Comparison of ENCODE assay signal across 8 mouse cellular contexts in the genomic region with DNA sequence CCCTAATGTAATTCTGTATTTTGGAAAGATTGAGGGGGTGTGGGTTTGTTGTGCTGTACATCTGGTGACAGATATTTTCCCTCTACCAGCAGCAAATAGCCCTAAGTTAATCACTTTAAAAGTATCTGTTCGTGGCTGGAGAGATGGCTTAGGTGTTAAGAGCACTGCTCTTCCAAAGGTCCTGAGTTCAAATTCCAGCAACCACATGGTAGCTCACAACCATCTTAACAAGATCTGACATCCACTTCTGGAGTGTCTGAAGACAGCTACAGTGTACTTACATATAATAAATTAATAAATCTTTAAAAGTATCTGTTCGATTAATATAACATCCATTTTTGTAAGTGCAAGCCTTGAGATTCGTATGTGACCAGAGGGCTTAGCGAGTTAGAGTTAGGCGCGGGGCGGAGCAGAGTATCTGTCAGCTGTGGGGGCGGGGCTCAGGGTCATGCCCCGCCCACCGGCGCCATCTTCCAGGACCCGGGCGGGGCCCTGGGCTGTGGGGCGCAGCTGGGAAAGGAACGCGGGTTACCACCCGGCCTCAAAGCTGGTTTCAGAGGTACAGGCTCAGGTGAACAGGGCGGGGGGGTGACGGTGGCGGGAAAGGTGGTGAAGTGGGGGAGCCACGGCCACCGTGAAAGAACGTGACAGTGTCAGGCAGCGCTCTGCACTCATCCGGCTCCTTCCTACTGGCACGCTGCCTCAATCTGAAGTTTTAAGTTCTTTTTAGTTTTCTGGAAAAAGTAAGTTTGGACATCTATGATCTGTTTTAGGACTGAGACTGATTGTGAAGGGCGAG. TPM values are rescaled to one million over a fixed set of nuclear protein-coding genes. Genes with fewer than 3 reads are reported as not detected.
DNase-seq lines count a peak whose midpoint lies in the region; ATAC-seq lines count a peak whose summit lies in the region.

A gene (plus strand): TSS at position 440 of the 799 bp plus-strand sequence.

- DNase-seq in T-cell, adult 2 months (ENCODE audit: low spot score), result peak; percentile 85
- DNase-seq in cerebellum, postnatal 36 days, result peak; percentile 77 to 85
- DNase-seq in gastrocnemius, adult 18-20 months (ENCODE audit: low spot score), result peak; percentile 82
- DNase-seq in left cerebral cortex, adult 18-20 months (ENCODE audit: low spot score in 2 of 2), result peak; percentile 71 to 84
- DNase-seq in right cerebral cortex, adult 18-20 months, result peak; percentile 78
- DNase-seq in urinary bladder, postnatal 10 days (ENCODE audit: low spot score), result peak; percentile 30

- H3K4me1 ChIP-seq in hindbrain, embryonic 16.5 days (ENCODE audit: control insufficient read depth, insufficient read depth, low read depth, low read length), result peaks cover 8% of the 10 kb centered on the region

- peak; percentile 94 for ATAC-seq in hindbrain, embryonic 16.5 days

- no peaks in the 10 kb centered on the region for H3K9me3 ChIP-seq in hindbrain, embryonic 16.5 days (ENCODE audit: control insufficient read depth, low read length)

- H3K79me2 ChIP-seq in macrophage (ENCODE audit: inconsistent target), result peaks cover 44% of the 10 kb centered on the region

- H3K36me3 ChIP-seq in hindbrain, embryonic 16.5 days (ENCODE audit: control insufficient read depth, insufficient read depth, low read length), result peaks cover 21% of the 10 kb centered on the region; the same call in 1 of the 2 replicates
- H3K36me3 ChIP-seq in macrophage (ENCODE audit: inconsistent target), result peaks cover 24% of the 10 kb centered on the region

- peak within 1 kb of the TSS; percentile 61 for H3K4me3 ChIP-seq in hindbrain, embryonic 16.5 days (ENCODE audit: low read length)
- peak within 1 kb of the TSS; percentile 96 for H3K4me3 ChIP-seq in macrophage (ENCODE audit: inconsistent target)

- 3% methylated on average over 27 of the region's 27 CpGs for WGBS in hindbrain, embryonic 16.5 days
- 2% methylated on average over 26 of the region's 27 CpGs for WGBS in macrophage (ENCODE audit: missing documents)

- H3K4me2 ChIP-seq in hindbrain, embryonic 16.5 days (ENCODE audit: low read length), result peak within 1 kb of the TSS; percentile 82

- H3K9ac ChIP-seq in hindbrain, embryonic 16.5 days (ENCODE audit: low read depth, low read length), result peak within 1 kb of the TSS; percentile 73

- peak within 1 kb of the TSS; percentile 74 for H3K27ac ChIP-seq in hindbrain, embryonic 16.5 days (ENCODE audit: low read depth, low read length)
- H3K27ac ChIP-seq in macrophage, result peak within 1 kb of the TSS; percentile 82

- no peaks in the 10 kb centered on the region for H3K27me3 ChIP-seq in hindbrain, embryonic 16.5 days (replicated peaks; ENCODE audit: control insufficient read depth, insufficient read depth, low read length)

RNA-seq across cellular contexts. Expression of the gene that starts here (rescaled TPM):
- total RNA-seq in gastrocnemius, adult 18-20 months (2021), result 10 to 100 TPM; 18.0 to 22.4 TPM
- polyA plus RNA-seq in hindbrain, embryonic 16.5 days (2015; fragmentation: Nextera tagmentation; extraction: Ambion mirVana), result 72.2 and 72.6 TPM in 2 replicates
- total RNA-seq in left cerebral cortex, adult 18-20 months (2021), result 10 to 100 TPM; 41.4 to 42.9 TPM
- 10 to 100 TPM; 12.0 to 87.7 (median 38.8) TPM for total RNA-seq in macrophage (2018; cell fraction: chromatin; rRNA removed)
- total RNA-seq in macrophage (2018; cell fraction: cytosol; rRNA removed), result 100 to 1,000 TPM in 1 of 26 experiments, 10 to 100 TPM in 25; 33.3 to 101 (median 76.8) TPM
- total RNA-seq in macrophage (2018; cell fraction: nucleus; rRNA removed), result 10 to 100 TPM; 17.8 to 72.3 (median 36.9) TPM
- polyA plus RNA-seq in macrophage (2018), result 63.4 to 99.3 TPM (median 90.4 TPM) in 3 replicates

Comparison
In these comparisons a context has a peak if more than half of its experiments do, and no peak if none do; other contexts are left out.
1. Peak in every context shown above with its lines: DNase-seq, ATAC-seq, H3K4me3 ChIP-seq and H3K27ac ChIP-seq.
2. DNase-seq: peak in every context shown above with its lines; median percentile 85 in T-cell, adult 2 months; 82 in gastrocnemius, adult 18-20 months; 81 in cerebellum, postnatal 36 days; 78 in right cerebral cortex, adult 18-20 months; 78 in left cerebral cortex, adult 18-20 months; 30 in urinary bladder, postnatal 10 days.